Mouse (Mus musculus) intestine, postnatal 0 days (tissue): ENCODE results near the gene Hnrnpa3. TPM values are rescaled to one million over a fixed set of nuclear protein-coding genes. Genes with fewer than 3 reads are reported as not detected.

Experiments
- ATAC-seq: fragments of 200-750 bp; cut with Nextera tagmentation; 2 replicates; pipeline ENCODE4 v1.8.0; 2017; ENCODE audit warnings: mild to moderate bottlenecking, moderate TSS enrichment, moderate library complexity
- H3K27ac ChIP-seq: fragments of 300-500 bp; sonication (generic); 2 replicates; pipeline ENCODE4 v1.5.1; 2014; ENCODE audit warnings: mild to moderate bottlenecking, low read depth, low read length, moderate library complexity
- H3K27me3 ChIP-seq: fragments of 300-500 bp; sonication (generic); replicated peaks from 2 replicates; pipeline ENCODE4 v1.6.1; 2014; ENCODE audit warnings: low read length, mixed read lengths; ENCODE audit not compliant: control insufficient read depth, insufficient read depth
- H3K36me3 ChIP-seq: fragments of 300-500 bp; sonication (generic); 2 replicates; pipeline ENCODE4 v1.6.1; 2014; ENCODE audit warnings: mild to moderate bottlenecking, moderate library complexity; ENCODE audit not compliant: control insufficient read depth, insufficient read depth
- H3K4me1 ChIP-seq: fragments of 300-500 bp; sonication (generic); replicated peaks from 2 replicates; pipeline ENCODE4 v1.6.1; 2014; ENCODE audit warnings: antibody characterized with exemption, low read length, mixed read lengths; ENCODE audit not compliant: control insufficient read depth, insufficient read depth
- H3K4me2 ChIP-seq: fragments of 300-500 bp; sonication (generic); replicated peaks from 2 replicates; pipeline ENCODE4 v1.6.1; 2014; ENCODE audit warnings: low read depth, mild to moderate bottlenecking, moderate library complexity
- H3K4me3 ChIP-seq: fragments of 300-500 bp; sonication (generic); 2 replicates; pipeline ENCODE4 v1.5.1; 2014; ENCODE audit warnings: low read depth, low read length
- H3K9ac ChIP-seq: fragments of 300-500 bp; sonication (generic); 2 replicates; pipeline ENCODE4 v1.6.1; 2014; ENCODE audit warnings: mild to moderate bottlenecking, low read depth, low read length
- H3K9me3 ChIP-seq: fragments of 300-500 bp; sonication (generic); 2 replicates; pipeline ENCODE4 v1.6.1; 2016; ENCODE audit warnings: mixed run types; ENCODE audit not compliant: control insufficient read depth
- CTCF ChIP-seq: sonication (generic); IDR thresholded peaks from 2 replicates; pipeline ENCODE4 v1.5.1; 2016; ENCODE audit warnings: low read depth, mild to moderate bottlenecking, control low read depth, antibody characterized with exemption, moderate library complexity
- WGBS: fragments of 180-500 bp; shearing (Covaris S2); extraction: QIAGEN DNeasy Blood & Tissue Kit; methylation state at CpG from one replicate; pipeline ENCODE4 v1.1.7; 2014; 5-methylcytosine and 5-hydroxymethylcytosine counted together
- polyA plus RNA-seq: library from polyadenylated mRNA; unstranded; fragments of >200 nt; fragmentation: Nextera tagmentation; extraction: Ambion mirVana; gene quantifications from 2 replicates; pipeline ENCODE4 v1.2.1, GENCODE M21; 2015

Gene Hnrnpa3
- polyA plus RNA-seq, 1 experiment from 2014 or later, result 149 TPM

- WGBS, result 66% methylated on average over 8 of the region's 8 CpGs
- H3K4me1 ChIP-seq, result peaks cover 5% of the 10 kb centered on the region; the same call in 1 of the 2 replicates
Measured at GRCm38 (mm10) chr2:75642795-75643550, 16.1 kb upstream of the Hnrnpa3 start.

DNA sequence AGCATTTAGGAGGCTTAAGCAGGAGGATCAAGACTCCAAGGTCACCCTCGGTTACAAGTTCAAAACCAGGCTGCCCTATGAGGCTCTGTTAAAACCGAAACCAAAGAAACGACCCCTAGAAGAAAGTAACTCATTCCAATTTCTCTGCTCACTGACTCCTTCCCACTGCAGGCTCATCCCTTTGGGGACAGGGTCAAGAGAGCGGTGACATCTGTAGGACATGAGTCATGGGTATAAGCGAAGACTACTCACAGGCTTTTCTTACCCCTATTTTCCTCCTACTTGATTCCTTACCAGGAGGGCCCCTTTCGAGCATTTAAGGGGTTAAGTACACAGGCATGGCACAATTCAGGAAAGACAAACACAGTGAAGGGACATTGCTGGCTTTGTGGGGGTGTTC lies 15.1 kb upstream of the Hnrnpa3 start:
- no peaks in the 10 kb centered on the region for H3K36me3 ChIP-seq
- no peak overlapping the region for H3K4me2 ChIP-seq
- H3K4me3 ChIP-seq, result no peak overlapping the region
- peaks cover 5% of the 10 kb centered on the region; the same call in 1 of the 2 replicates for H3K4me1 ChIP-seq
- H3K9ac ChIP-seq, result no peak overlapping the region
- H3K27me3 ChIP-seq, result no peaks in the 10 kb centered on the region
- no peak for ATAC-seq
- WGBS, result 75% methylated on average over 6 of the region's 6 CpGs
- no peak for TF ChIP-seq CTCF
- H3K9me3 ChIP-seq, result no peaks in the 10 kb centered on the region
- H3K27ac ChIP-seq, result no peak overlapping the region

More at GRCm38 (mm10) chr2:75642795-75643550, 16.1 kb upstream of the Hnrnpa3 start:
- ATAC-seq, result peak; percentile 71
- Histone ChIP-seq H3K4me3 (no peak overlapping the region), H3K4me2 (no peak overlapping the region), H3K9me3 (no peaks in the 10 kb centered on the region), H3K27me3 (no peaks in the 10 kb centered on the region), H3K27ac (no peak overlapping the region), H3K9ac (no peak overlapping the region), H3K36me3 (no peaks in the 10 kb centered on the region)
- no peak for TF ChIP-seq CTCF

GRCm38 (mm10) chr2:75645251-75645650 lies 13.8 kb upstream of the Hnrnpa3 start:
- no peaks in the 10 kb centered on the region for H3K27me3 ChIP-seq
- no peak overlapping the region for H3K9ac ChIP-seq
- no peak overlapping the region for H3K4me2 ChIP-seq
- peaks cover 5% of the 10 kb centered on the region; the same call in 1 of the 2 replicates for H3K4me1 ChIP-seq
- no peak overlapping the region for H3K27ac ChIP-seq
- H3K9me3 ChIP-seq, result no peaks in the 10 kb centered on the region
- no peak for TF ChIP-seq CTCF
- whole genome bisulfite sequencing, result 94% methylated on average over 12 of the region's 12 CpGs
- ATAC-seq, result no peak
- H3K4me3 ChIP-seq, result no peak overlapping the region
- no peaks in the 10 kb centered on the region for H3K36me3 ChIP-seq

DNA sequence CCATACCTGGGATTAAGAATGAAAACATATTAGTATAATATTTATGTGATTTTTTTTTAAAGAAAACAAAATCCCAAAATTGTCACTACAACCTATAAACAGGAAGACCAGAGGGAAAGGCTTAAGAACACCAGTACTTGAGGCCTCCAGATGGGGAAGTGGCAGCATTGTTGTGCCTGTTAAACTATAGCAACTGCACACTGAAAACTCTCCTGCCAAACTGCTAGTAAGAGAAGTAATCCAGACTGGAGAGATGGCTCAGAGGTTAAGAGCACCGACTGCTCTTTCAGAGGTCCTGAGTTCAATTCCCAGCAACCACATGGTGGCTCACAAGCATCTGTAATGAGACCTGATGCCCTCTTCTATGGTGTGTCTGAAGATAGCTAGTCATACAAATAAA lies 8.6 kb upstream of the Hnrnpa3 start:
- no peak for ATAC-seq
- no peaks in the 10 kb centered on the region for H3K4me1 ChIP-seq
- 88% methylated on average over 1 of the region's 1 CpGs for WGBS

GRCm38 (mm10) chr2:75653150-75653549 lies 5.9 kb upstream of the Hnrnpa3 start:
- Histone ChIP-seq H3K27me3 (no peaks in the 10 kb centered on the region), H3K9ac (no peak overlapping the region), H3K36me3 (no peaks in the 10 kb centered on the region), H3K27ac (no peak overlapping the region), H3K4me1 (0 out of 2 replicates have a peak, but pooled peaks cover 2% of the 10 kb centered on the region), H3K4me2 (no peak overlapping the region), H3K4me3 (no peak overlapping the region), H3K9me3 (no peaks in the 10 kb centered on the region)
- ATAC-seq, result peak; percentile 51; the same call in 1 of the 2 replicates
- TF ChIP-seq CTCF, result no peak

More for the DNA sequence above, 8.6 kb upstream of the Hnrnpa3 start:
- TF ChIP-seq CTCF, result no peak
- Histone ChIP-seq H3K36me3 (no peaks in the 10 kb centered on the region), H3K9ac (no peak overlapping the region), H3K9me3 (no peaks in the 10 kb centered on the region), H3K27me3 (no peaks in the 10 kb centered on the region), H3K4me3 (no peak overlapping the region), H3K27ac (no peak overlapping the region), H3K4me2 (no peak overlapping the region)

DNA sequence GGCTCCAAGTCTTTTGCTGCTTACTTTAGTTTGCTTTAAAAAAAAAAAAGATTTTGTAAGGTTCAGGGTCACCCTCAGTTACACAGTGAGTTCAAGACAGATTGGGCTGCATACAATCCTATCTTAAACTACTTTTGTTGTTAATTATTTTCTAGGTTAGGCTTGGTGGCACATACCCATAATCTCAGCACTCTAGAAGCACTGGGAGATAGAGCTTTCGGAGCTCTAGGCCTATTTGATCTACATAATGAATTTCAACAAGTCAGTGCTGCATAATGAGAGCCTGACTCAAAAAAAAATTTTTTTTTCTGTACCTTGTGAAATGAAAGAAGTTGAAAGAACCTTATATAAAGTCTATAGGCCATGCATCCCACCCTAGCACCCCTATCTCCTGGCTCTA lies 4.4 kb upstream of the Hnrnpa3 start:
- 43% methylated on average over 1 of the region's 1 CpGs for WGBS
- Histone ChIP-seq H3K4me1 (0 out of 2 replicates have a peak, but pooled peaks cover 2% of the 10 kb centered on the region), H3K4me3 (no peak overlapping the region), H3K4me2 (no peak overlapping the region), H3K27me3 (no peaks in the 10 kb centered on the region), H3K27ac (no peak overlapping the region), H3K9me3 (no peaks in the 10 kb centered on the region), H3K9ac (no peak overlapping the region), H3K36me3 (no peaks in the 10 kb centered on the region)
- TF ChIP-seq CTCF, result no peak
- ATAC-seq, result no peak
